Mouse (Mus musculus): ENCODE results near the gene A3galt2.

GRCm38 (mm10) chr4:128740878-128741277, 14.3 kb upstream of the A3galt2 start:
- TF ChIP-seq CTCF (IDR thresholded peaks at IDR 0.05; ENCODE audit: low read depth) (no peak), EP300 (optimal IDR thresholded peaks at IDR 0.05) (no peak)
